Mouse (Mus musculus): ENCODE measurements around the gene Ano5. TPM values are rescaled to one million over a fixed set of nuclear protein-coding genes. Genes with fewer than 3 reads are reported as not detected.

The Ano5 gene
- not detected in 2 replicates for polyA plus RNA-seq (2015; fragmentation: Nextera tagmentation; extraction: Ambion mirVana)

DNA sequence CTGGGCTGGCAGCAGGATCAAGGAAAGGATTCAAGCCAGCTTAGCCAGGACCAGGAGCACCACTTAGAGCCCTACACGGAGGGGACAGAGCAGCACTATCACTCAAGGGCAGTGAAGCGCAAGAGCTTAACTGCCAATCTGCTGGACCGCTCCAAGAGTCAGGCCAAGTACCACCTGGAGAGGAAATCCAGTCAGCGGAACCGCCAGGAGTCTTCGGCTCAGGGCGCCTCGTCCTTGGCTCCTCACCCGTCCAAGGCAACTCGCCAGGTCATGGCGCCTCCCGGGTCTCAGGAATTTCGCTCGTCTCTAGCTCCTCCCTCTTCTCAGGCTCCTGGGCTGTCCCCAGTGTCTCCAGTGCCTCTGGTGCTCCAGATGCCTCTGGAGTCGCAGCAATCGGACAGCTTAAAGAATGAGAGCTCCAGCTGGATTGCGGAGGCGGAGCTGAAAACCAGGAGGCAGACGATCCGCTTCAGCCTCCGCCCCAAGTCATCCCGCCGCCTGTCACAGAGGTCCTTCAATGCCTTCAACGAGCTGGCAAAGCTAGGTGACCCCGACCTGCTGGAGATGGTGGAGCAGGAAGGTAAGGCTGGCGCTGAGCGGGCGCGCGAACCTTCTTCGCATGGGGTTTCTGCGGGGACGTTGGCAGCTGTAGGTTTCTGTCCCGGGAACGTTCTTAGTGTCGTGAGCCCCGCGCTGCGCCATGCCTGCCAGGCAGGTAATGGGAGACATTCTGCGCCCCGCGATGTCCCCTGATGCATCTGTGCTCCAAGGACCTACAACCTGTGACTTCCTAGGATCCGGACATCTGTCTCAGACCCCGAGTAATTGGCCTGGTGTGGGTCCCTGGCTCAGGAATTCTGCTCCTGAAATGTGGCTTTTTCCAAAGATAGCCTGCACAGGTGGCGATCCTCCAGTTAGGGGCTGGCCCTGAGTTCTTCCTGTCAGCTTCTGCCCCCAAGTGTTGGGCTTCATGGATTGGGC lies at the start of gene Ano5:
TSS of gene Ano5 (plus strand) at position 359 of the 981 bp plus-strand sequence.
- WGBS (ENCODE audit: insufficient replicate concordance): 5% methylated on average over 45 of the region's 45 CpGs
- Histone ChIP-seq H3K9ac (no peak within 1 kb of the TSS), H3K9me3 (replicated peaks) (no peaks in the 10 kb centered on the region), H3K4me3 (replicated peaks) (no peak within 1 kb of the TSS), H3K4me1 (replicated peaks) (no peaks in the 10 kb centered on the region), H3K27me3 (peaks cover 8% of the 10 kb centered on the region; the same call in 1 of the 2 replicates), H3K4me2 (peak within 1 kb of the TSS; percentile 18; the same call in 1 of the 2 replicates), H3K27ac (replicated peaks) (no peak within 1 kb of the TSS), H3K36me3 (replicated peaks) (no peaks in the 10 kb centered on the region)
- no peak for ATAC-seq (ENCODE audit: insufficient read depth)

DNA sequence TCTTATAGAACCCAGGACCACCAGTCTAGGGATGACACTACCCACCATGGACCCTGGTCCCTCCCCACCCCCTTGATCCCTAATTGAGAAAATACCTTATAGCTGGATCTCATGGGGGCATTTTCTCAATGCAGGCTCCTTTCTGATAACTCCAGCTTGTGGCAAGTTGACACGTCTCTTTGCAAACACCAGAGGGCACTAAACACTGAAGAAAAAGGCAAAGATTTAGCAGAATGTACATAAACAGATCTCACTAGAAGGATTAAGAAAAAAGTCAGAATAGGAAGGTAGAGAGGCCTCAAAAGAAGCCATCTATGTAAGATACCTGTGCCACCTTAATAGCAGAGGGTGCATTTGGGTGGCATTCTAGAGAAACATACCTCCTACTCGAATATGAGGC lies 11.4 kb upstream of the Ano5 start:
- 9% methylated on average over 2 of the region's 2 CpGs for WGBS (ENCODE audit: insufficient replicate concordance)
- H3K9ac ChIP-seq: no peak overlapping the region
- H3K4me1 ChIP-seq (replicated peaks): no peaks in the 10 kb centered on the region
- H3K4me2 ChIP-seq: no peak overlapping the region
- no peak overlapping the region for H3K4me3 ChIP-seq (replicated peaks)
- H3K27ac ChIP-seq (replicated peaks): no peak overlapping the region
- H3K36me3 ChIP-seq (replicated peaks): no peaks in the 10 kb centered on the region
- H3K9me3 ChIP-seq (replicated peaks): no peaks in the 10 kb centered on the region
- no peak for ATAC-seq (ENCODE audit: insufficient read depth)
- no peaks in the 10 kb centered on the region for H3K27me3 ChIP-seq

DNA sequence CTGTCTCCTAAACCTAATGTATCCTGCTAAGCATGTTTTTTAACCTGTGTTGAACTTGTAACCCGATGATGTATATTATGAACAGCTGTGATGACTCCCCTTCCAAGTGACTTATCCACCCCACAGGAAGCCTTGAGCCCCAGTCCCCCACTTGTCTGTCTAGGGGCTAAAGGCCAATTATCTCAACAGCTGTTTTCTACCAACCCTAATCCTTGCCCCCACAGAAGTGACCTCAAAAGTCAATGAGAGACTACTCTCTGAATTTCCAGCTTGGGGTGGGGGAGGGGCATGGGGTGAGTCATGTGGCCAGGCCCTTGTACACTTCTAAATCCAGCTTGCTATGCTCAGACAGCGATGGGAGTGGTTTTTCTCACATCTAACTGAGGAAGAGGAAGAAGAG lies 6.9 kb upstream of the Ano5 start:
- 20% methylated on average over 2 of the region's 2 CpGs for WGBS (ENCODE audit: insufficient replicate concordance)
- no peak overlapping the region for H3K27ac ChIP-seq (replicated peaks)
- no peaks in the 10 kb centered on the region for H3K4me1 ChIP-seq (replicated peaks)
- H3K27me3 ChIP-seq: no peaks in the 10 kb centered on the region
- no peak for ATAC-seq (ENCODE audit: insufficient read depth)
- H3K4me2 ChIP-seq: no peak overlapping the region
- no peak overlapping the region for H3K4me3 ChIP-seq (replicated peaks)
- H3K36me3 ChIP-seq (replicated peaks): no peaks in the 10 kb centered on the region
- H3K9me3 ChIP-seq (replicated peaks): no peaks in the 10 kb centered on the region
- no peak overlapping the region for H3K9ac ChIP-seq

DNA sequence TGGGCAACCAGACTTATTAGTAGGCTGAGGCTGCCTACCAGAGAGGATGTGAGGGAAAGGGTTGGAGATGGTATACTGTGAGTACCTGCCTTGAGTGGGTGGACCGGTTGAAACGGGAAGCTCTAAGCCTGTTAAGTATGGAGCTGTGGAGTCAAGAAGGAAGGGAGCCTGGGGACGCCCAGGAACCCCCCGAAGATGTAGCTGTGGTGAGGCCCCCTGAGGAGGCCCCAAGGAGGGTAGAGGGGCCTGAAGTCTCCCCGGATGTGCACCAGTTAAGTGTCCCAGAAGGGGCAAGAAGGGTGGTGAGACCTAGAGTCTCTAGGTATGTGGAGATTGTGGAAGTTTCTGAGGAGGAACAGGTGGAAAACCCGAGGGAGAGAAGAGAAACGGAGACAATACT lies 682 bp upstream of the Ano5 start:
- Histone ChIP-seq H3K4me3 (replicated peaks) (no peak overlapping the region), H3K9me3 (replicated peaks) (no peaks in the 10 kb centered on the region), H3K4me2 (no peak overlapping the region), H3K9ac (no peak overlapping the region), H3K4me1 (replicated peaks) (no peaks in the 10 kb centered on the region), H3K27me3 (peaks cover 8% of the 10 kb centered on the region; the same call in 1 of the 2 replicates), H3K36me3 (replicated peaks) (no peaks in the 10 kb centered on the region), H3K27ac (replicated peaks) (no peak overlapping the region)
- no peak for ATAC-seq (ENCODE audit: insufficient read depth)
- 46% methylated on average over 7 of the region's 7 CpGs for WGBS (ENCODE audit: insufficient replicate concordance)

DNA sequence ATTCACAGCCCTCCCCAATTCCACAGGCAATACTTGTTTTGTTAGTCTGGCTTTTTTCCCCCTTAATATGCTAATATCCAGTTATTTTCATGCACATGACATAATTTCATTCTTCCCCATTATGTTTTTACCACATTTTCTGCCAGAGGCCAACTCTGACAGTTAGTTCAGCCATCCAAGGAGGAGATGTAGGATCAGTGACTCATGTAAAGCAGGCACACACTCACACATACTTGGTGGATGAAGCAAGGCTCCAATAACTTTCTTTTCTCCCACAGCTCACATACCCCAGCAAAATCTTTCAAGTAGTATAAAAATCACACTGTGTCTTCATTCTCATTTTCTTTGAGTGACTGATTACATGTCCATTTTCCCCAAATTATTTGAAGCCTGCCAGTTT lies 28.5 kb downstream of the Ano5 start:
- H3K27ac ChIP-seq (replicated peaks): no peak overlapping the region
- H3K4me3 ChIP-seq (replicated peaks): no peak overlapping the region
- H3K36me3 ChIP-seq (replicated peaks): no peaks in the 10 kb centered on the region
- no peak for ATAC-seq (ENCODE audit: insufficient read depth)
- H3K4me1 ChIP-seq (replicated peaks): no peaks in the 10 kb centered on the region
- H3K9ac ChIP-seq: no peak overlapping the region
- 0 out of 2 replicates have a peak, but pooled peaks cover 3% of the 10 kb centered on the region for H3K9me3 ChIP-seq (replicated peaks)
- H3K4me2 ChIP-seq: no peak overlapping the region
- H3K27me3 ChIP-seq: no peaks in the 10 kb centered on the region

DNA sequence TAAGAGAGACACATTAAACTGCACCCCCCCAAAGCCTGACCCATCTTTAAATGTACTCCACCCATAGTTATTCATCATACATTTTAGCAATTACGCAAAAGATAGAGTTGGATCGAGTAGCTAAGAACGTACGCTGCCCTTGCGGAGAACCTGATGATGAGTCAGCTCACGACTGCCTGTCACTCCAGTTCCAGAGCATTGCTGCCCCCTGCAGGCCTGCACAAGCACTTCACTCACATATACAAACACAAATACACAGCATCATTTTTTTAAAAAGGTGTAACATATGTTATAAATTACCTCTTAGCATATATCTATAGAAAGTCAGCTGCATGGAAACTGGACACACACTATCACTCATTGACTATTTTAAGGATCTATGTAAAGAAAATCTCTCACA lies 29.9 kb downstream of the Ano5 start:
- no peaks in the 10 kb centered on the region for H3K4me1 ChIP-seq (replicated peaks)
- ATAC-seq (ENCODE audit: insufficient read depth): no peak
- no peak overlapping the region for H3K4me2 ChIP-seq
- H3K27me3 ChIP-seq: no peaks in the 10 kb centered on the region
- H3K9me3 ChIP-seq (replicated peaks): 0 out of 2 replicates have a peak, but pooled peaks cover 3% of the 10 kb centered on the region
- WGBS (ENCODE audit: insufficient replicate concordance): 49% methylated on average over 6 of the region's 6 CpGs
- no peaks in the 10 kb centered on the region for H3K36me3 ChIP-seq (replicated peaks)
- H3K9ac ChIP-seq: no peak overlapping the region
- no peak overlapping the region for H3K27ac ChIP-seq (replicated peaks)
- no peak overlapping the region for H3K4me3 ChIP-seq (replicated peaks)

DNA sequence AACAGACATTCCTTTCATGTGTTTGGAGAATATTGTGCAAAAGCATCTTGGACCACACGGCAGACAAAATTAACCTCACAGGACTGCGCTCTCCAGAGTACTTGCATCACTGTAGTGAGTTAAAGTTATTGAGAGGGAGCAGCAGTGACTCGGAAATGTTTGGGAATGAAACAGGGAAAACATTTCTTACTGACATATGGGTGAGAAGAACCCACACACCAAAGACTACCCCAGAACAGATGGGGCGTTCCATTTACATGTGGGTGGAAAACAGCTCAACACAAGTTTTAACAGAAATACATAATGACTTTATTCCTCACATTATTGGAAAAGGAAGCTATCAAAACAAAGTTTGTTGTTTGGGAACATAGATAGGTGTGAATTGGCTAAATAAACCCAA lies 89.2 kb downstream of the Ano5 start:
- 60% methylated on average over 4 of the region's 4 CpGs for WGBS (ENCODE audit: insufficient replicate concordance)
- no peak for ATAC-seq (ENCODE audit: insufficient read depth)

DNA sequence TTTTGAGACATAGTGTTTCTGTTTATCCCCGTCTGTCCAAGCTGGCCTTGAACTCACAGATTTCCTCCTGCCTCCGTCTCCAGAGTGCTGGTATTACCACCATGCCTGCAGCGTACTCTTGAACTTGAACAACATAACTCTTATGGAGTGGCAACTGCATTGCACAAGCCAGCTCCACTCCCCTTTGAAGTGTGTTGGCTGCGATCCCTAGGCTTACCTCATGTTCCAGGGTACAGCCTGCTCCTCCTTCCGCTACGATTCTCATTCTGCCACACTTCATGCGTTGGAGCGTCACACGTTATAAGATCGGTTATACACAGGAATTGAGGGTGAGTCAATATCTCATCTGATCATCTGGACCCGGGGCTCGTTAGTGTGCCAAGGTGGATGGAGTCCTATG lies 92.9 kb downstream of the Ano5 start:
- Histone ChIP-seq H3K27ac (replicated peaks) (no peak overlapping the region), H3K9me3 (replicated peaks) (no peaks in the 10 kb centered on the region), H3K4me2 (no peak overlapping the region), H3K36me3 (replicated peaks) (no peaks in the 10 kb centered on the region), H3K9ac (no peak overlapping the region), H3K27me3 (no peaks in the 10 kb centered on the region), H3K4me1 (replicated peaks) (no peaks in the 10 kb centered on the region), H3K4me3 (replicated peaks) (no peak overlapping the region)
- ATAC-seq (ENCODE audit: insufficient read depth): no peak
- WGBS (ENCODE audit: insufficient replicate concordance): 69% methylated on average over 12 of the region's 12 CpGs

More for the DNA sequence above, 89.2 kb downstream of the Ano5 start:
- no peaks in the 10 kb centered on the region for H3K36me3 ChIP-seq (replicated peaks)
- H3K9ac ChIP-seq: no peak overlapping the region
- H3K4me1 ChIP-seq (replicated peaks): no peaks in the 10 kb centered on the region
- H3K27ac ChIP-seq (replicated peaks): no peak overlapping the region
- no peaks in the 10 kb centered on the region for H3K9me3 ChIP-seq (replicated peaks)
- H3K4me2 ChIP-seq: no peak overlapping the region
- H3K4me3 ChIP-seq (replicated peaks): no peak overlapping the region
- no peaks in the 10 kb centered on the region for H3K27me3 ChIP-seq

DNA sequence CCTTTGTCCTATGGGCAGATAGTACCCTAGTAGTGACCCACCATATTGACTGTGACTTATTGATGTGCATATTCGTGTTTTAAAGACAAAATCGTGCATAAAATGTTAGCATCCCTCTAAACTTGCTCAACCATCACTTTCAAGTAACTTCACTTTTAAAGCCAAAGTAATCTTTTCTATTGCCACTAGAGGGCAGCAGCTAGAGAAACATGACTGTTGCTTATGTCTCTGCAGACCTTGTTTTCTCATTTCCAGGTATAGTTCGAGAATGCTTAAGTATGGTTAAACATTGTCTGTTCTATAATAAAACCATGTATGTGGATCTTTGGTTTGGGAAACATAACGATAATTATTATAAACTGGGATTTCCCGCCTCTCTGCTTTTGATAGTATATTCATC lies 103.6 kb downstream of the Ano5 start:
- H3K27me3 ChIP-seq: no peaks in the 10 kb centered on the region
- H3K9me3 ChIP-seq (replicated peaks): no peaks in the 10 kb centered on the region
- no peak overlapping the region for H3K4me3 ChIP-seq (replicated peaks)
- 25% methylated on average over 5 of the region's 5 CpGs for WGBS (ENCODE audit: insufficient replicate concordance)
- H3K9ac ChIP-seq: no peak overlapping the region
- H3K4me2 ChIP-seq: no peak overlapping the region
- no peak for ATAC-seq (ENCODE audit: insufficient read depth)
- no peaks in the 10 kb centered on the region for H3K4me1 ChIP-seq (replicated peaks)
- H3K27ac ChIP-seq (replicated peaks): no peak overlapping the region
- H3K36me3 ChIP-seq (replicated peaks): no peaks in the 10 kb centered on the region

DNA sequence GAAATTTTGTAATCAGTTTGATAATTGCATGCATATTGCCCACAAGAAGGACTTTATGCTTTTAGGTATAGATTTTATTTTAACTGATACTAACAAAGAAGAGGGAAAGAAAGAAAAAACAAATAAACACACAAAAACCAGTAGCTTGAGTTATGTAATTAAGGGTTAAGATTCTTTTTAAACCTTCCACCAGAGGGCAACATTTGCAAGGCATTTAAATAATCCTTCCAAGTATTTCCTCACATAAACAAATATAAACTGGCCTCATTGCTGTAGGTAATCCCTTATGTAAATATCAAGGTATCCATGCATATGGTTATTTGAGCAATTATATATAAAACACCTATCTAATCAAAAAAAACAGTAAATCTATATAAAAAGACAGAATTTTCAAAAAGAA lies 107.1 kb downstream of the Ano5 start:
- H3K27ac ChIP-seq (replicated peaks): no peak overlapping the region
- no peaks in the 10 kb centered on the region for H3K36me3 ChIP-seq (replicated peaks)
- H3K4me1 ChIP-seq (replicated peaks): no peaks in the 10 kb centered on the region
- ATAC-seq (ENCODE audit: insufficient read depth): no peak
- H3K9me3 ChIP-seq (replicated peaks): no peaks in the 10 kb centered on the region
- peaks cover 16% of the 10 kb centered on the region for H3K27me3 ChIP-seq
- H3K4me2 ChIP-seq: no peak overlapping the region
- no peak overlapping the region for H3K4me3 ChIP-seq (replicated peaks)
- no peak overlapping the region for H3K9ac ChIP-seq

DNA sequence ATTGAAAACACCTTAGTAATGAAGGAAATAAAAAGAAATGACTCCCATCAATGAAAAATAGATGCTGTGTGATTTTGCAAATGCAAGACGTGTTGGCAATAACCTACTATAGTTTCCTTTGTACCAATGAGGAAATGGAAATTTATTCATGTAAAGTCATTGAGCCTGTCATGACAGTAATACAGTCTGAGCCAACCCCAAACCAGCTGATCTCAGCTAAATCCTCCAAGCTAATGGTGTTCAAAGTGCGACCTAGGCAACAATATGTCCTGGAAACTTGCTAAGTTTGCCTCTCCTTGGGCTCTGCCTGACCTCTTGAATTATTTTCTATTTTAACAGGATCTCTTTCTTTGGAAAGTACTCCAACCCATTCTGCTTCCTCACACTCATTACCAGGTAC lies 107.6 kb downstream of the Ano5 start:
- Histone ChIP-seq H3K27me3 (peaks cover 16% of the 10 kb centered on the region), H3K4me1 (replicated peaks) (no peaks in the 10 kb centered on the region), H3K9me3 (replicated peaks) (no peaks in the 10 kb centered on the region), H3K36me3 (replicated peaks) (no peaks in the 10 kb centered on the region), H3K27ac (replicated peaks) (no peak overlapping the region), H3K9ac (no peak overlapping the region), H3K4me2 (no peak overlapping the region), H3K4me3 (replicated peaks) (no peak overlapping the region)
- ATAC-seq (ENCODE audit: insufficient read depth): no peak
- WGBS (ENCODE audit: insufficient replicate concordance): 19% methylated on average over 2 of the region's 2 CpGs

DNA sequence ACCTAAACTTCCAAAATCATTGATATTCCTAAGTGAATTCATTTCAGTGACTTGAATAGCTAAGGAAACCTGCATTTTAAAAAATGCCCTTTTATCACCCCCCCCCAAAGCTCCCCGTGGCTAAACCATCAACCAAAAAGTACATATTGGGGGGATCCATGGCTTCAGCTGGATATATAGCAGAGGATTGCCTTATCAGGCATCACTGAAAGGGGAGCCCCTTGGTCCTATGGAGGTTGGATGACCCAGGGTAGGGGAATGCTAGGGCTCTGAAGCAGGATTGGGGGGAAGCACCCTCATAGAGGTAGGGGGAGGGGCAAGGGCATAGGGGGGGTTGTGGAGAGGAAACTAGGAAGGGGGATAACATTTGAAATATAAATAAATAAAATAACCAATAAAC lies 109.1 kb downstream of the Ano5 start:
- H3K36me3 ChIP-seq (replicated peaks): no peaks in the 10 kb centered on the region
- WGBS (ENCODE audit: insufficient replicate concordance): 25% methylated on average over 1 of the region's 1 CpGs

More for the DNA sequence above, 109.1 kb downstream of the Ano5 start:
- no peaks in the 10 kb centered on the region for H3K9me3 ChIP-seq (replicated peaks)
- H3K4me1 ChIP-seq (replicated peaks): no peaks in the 10 kb centered on the region
- H3K27me3 ChIP-seq: peaks cover 32% of the 10 kb centered on the region
- H3K27ac ChIP-seq (replicated peaks): no peak overlapping the region
- H3K4me3 ChIP-seq (replicated peaks): no peak overlapping the region
- H3K4me2 ChIP-seq: no peak overlapping the region
- H3K9ac ChIP-seq: no peak overlapping the region
- ATAC-seq (ENCODE audit: insufficient read depth): no peak

Measured in liver, embryonic 15.5 days (tissue).